Mouse (Mus musculus) left cerebral cortex, postnatal 4 days (tissue): ENCODE measurements around the gene Ptprg. TPM values are rescaled to one million over a fixed set of nuclear protein-coding genes. Genes with fewer than 3 reads are reported as not detected.

Experiments
- DNase-seq: peaks from one replicate; pipeline ENCODE4 v3.0.0-alpha.2; 2022
- intact Hi-C: fragments of 180-260 bp; cut with DNase I; formaldehyde crosslinking; loops from one replicate; pipeline ENCODE4 v1.15.1; 2025
- total RNA-seq, 2 experiments: library from RNA; stranded (reverse); gene quantifications; 2 replicates each; pipeline ENCODE4 v1.2.3; 2021

The Ptprg gene
- total RNA-seq, 2 experiments from 2014 or later, result 127 to 141 TPM

DNA sequence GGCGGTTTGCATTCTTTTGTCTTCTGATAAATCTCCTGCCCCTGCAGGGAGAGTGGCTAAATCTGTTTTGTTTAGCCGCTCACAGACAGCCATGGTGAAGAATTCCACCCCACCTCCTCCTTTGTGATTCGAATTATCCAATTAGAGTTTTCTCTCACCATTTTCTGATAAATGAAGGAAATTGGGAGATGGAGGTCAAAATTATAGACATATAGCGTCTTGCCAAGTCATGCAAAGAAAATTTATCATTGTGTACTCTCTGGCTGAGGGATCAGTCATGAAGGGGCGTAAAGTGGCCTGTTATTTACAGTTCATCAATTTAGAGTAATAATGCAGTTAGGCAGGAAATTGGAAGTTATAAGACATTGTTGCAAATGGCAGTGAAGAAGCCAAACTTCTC is 168.8 kb downstream of the Ptprg start:
- intact Hi-C loops, result no loop called here

GRCm38 (mm10) chr14:11723876-11724275 is 170.5 kb downstream of the Ptprg start:
- no peak for DNase-seq
- intact Hi-C loops, result no loop called here

More for the DNA sequence above, 168.8 kb downstream of the Ptprg start:
- DNase-seq, result no peak

DNA sequence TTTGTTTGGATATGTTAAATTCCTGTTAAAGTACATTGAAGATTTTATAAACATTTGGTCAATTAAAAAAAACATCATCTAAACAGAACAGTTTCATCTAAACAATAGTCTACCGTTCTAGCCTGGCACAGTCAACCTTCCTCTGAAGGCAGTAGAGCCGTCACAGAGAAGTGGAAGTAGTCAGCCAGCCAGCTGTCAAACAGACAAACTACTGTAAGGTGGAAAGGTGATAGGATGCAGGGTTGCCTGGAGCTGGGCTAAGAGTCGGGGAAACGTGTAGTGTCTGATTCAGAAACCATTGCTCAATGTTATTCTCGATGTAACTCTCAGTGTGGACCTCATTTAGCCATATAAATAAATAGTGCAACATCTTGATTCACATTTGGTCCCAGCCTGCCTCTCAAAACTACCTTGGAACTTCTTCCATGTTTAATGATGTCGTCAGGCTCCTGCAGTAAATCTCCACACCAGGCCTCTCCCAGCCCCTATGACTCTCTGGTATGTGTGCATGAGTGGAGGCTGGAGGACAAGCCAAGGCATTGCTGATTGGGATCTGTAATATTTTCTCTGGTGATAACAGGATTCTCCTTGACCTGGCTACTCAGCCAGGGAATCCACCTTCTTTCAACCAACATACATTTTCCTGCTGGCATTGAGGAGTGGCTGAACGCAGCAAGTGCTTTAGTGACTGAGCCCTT is 178.0 kb downstream of the Ptprg start:
- DNase-seq, result no peak
- intact Hi-C loops, result no loop called here

GRCm38 (mm10) chr14:11732376-11732775 is 179.0 kb downstream of the Ptprg start:
- intact Hi-C loops, result no loop called here
- DNase-seq, result no peak

GRCm38 (mm10) chr14:11743726-11744125 is 190.4 kb downstream of the Ptprg start:
- no peak for DNase-seq
- intact Hi-C loops, result no loop called here

DNA sequence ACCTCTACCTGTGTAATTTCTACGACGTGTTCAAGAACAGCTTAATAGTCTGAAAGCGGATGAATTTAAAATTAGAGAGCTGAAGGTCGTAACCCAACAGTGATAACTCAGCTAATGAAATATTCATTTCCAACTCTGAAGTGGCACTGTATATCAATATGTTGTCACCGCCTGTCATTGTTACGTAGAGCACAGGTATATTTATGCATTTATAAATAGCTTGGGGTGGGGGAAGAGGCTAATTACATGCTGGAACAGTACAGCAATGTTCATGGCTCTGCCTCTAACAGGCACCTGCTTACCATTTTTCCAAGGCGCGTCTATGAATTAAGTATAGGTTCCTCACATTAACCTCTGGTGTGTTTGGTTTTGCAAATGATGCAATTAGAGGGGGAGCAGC is 199.3 kb downstream of the Ptprg start:
- intact Hi-C loops, result no loop called here
- DNase-seq, result no peak

DNA sequence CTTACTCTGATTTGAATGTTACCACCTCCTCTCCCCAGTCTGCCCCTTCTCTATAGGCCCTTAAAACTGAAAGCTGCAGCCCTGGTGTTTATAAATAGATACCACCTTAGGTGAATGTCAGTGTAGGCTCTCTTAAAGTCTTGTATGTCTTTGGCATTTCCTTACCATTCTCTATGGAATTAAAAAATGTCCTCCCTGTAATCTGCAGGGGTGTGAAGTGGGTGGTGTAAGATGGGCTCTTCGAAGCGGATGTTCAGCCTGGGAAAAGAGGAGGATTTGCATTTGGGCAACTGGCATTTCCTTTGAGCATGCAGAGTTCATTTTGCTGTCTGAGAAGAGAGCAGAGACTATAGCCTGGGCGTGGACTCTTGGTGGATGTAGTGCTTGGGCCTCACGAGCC is 201.3 kb downstream of the Ptprg start:
- intact Hi-C loops, result no loop called here
- DNase-seq, result no peak

- no peak for DNase-seq
- intact Hi-C loops, result no loop called here
Measured at GRCm38 (mm10) chr14:11758185-11758584, 204.9 kb downstream of the Ptprg start.

DNA sequence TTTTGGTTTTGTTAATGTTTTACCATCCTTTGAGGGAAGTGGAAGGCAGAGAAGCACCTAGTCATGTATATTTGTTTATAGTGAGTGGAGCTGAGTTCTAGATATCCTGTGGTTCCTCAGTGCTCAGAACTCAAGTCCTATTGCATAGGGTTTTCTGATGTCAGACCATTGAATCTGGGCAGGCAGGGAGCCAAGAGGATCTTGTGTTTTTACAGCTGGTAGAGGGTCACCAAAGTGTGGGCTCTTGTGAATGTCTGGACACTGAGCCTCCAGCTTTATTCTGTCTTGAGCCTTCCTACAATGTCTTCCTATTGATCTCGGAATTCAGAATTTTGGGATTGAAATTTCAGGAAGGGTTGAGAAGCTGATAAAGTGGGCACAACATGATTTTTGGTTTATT is 206.0 kb downstream of the Ptprg start:
- peak; percentile 18 for DNase-seq
- intact Hi-C loops, result no loop called here

- no peak for DNase-seq
- intact Hi-C loops, result no loop called here
Measured at GRCm38 (mm10) chr14:11762995-11763394, 209.7 kb downstream of the Ptprg start.

- DNase-seq, result no peak
- intact Hi-C loops, result no loop called here
Measured at GRCm38 (mm10) chr14:11772736-11773135, 219.4 kb downstream of the Ptprg start.

- intact Hi-C loops, result no loop called here
- no peak for DNase-seq
Measured at GRCm38 (mm10) chr14:11774476-11775037, 221.2 kb downstream of the Ptprg start.

- intact Hi-C loops, result no loop called here
- DNase-seq, result peak; percentile 11
Measured at GRCm38 (mm10) chr14:11775204-11775603, 221.9 kb downstream of the Ptprg start.

GRCm38 (mm10) chr14:11775951-11776495 is 222.7 kb downstream of the Ptprg start:
- no peak for DNase-seq
- intact Hi-C loops, result no loop called here

DNA sequence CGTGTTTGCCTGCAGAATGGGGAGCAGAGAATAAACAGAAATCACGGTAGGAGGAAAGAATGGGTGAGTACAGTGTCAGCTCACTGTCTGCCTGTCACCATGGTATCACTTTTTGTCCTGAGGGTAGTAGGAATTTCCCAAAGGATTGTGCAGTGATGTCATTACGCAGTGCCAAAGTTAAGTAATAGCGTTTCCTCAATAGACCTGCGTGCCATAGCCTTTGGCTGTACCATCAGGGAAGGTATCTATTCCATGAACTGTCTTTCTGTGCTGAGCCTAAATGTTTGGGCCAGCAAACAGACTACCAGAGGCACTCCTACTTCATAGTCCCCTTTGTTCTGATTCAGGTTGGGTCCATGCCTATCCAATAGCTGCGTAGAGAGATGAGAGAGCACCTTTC is 223.2 kb downstream of the Ptprg start:
- intact Hi-C loops, result no loop called here
- DNase-seq, result no peak

DNA sequence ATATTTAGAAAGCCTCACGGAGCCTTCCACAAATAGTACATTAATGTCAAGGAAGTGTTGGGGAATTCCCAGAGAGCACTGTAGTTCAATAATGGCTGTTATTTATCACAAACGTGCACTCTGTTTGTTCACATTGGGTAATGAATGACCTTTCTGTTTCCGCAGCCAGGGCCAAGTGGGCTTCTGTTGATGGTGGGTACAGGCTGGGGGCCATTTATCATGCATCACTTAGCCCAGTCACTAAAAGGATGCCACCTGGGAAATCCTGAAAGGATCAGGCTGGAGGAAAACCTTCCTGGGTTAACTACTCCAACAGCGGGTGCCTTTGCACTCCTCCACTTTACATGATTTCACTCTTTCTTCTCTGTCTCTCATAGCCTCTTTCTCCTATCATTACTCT is 237.9 kb downstream of the Ptprg start:
- DNase-seq, result no peak
- intact Hi-C loops, result no loop called here

- intact Hi-C loops, result no loop called here
- no peak for DNase-seq
Measured at GRCm38 (mm10) chr14:11793847-11794246, 240.5 kb downstream of the Ptprg start.

GRCm38 (mm10) chr14:11802355-11803035 is 249.2 kb downstream of the Ptprg start:
- DNase-seq, result no peak
- intact Hi-C loops, result no loop called here

DNA sequence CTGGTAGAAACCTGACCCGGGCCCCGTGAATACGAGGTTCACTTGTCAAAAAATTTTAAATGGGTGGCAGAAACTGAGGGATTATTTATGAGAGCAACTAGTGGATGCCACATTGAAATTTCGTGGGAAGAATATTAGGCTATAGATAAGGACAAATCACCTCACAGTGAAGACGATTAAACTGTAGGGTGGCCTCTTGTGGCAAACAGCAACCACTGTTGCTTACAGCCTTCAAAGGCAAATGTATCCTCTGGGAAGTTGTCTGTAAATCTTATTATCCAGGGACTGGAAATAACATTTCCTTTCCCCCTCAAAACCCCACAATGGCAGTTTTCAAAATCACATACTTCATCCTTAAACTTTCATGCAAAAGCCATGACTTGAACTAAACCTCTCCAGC is 253.3 kb downstream of the Ptprg start:
- intact Hi-C loops, result no loop called here
- no peak for DNase-seq

- no peak for DNase-seq
- intact Hi-C loops, result no loop called here
Measured at GRCm38 (mm10) chr14:11807465-11807864, 254.1 kb downstream of the Ptprg start.

GRCm38 (mm10) chr14:11811142-11811761 is 257.9 kb downstream of the Ptprg start:
- intact Hi-C loops, result no loop called here
- DNase-seq, result no peak
